ENCODE assay signal across 8 mouse cellular contexts in the genomic region with DNA sequence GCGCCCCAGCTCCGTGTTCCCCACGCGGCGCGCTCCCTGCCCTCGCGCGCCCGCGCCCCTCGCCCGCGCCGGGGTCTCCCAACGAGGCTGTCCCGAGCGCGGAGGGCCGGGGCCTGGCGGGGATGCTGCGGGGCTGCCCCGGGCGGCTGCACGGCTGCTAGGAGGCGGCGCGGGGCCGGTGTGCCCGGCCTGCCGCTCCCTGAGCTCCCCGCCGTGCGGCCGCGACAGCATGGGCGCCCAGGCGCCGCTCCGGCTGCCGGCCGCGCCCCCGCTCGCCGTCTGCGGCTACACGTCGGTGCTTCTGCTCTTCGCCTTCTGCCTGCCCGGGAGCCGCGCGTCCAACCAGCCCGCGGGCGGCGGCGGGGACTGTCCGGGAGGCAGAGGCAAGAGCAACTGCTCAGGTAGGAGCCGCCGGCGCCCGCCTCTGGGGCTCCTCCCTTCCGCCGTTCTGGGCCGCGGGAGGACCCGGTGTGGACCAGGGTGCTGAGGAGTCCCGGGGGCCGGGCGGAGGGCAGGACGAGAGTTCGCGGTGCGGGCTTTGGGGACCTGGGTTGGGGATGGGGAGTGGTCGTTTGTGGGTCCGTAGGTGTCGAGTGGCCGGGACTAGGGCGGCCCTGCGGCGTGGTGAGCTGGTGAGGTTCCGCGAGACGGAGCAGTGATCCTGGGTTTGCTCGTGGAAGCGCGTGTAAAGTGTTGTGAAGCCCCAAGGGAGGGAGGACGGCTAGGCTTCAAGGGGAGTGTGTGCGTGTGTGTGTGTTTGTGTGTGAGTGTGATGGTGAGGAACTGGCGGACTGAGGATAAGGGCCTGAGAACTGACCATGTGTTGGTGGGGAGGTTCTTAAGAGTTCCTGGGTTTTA. TPM values are rescaled to one million over a fixed set of nuclear protein-coding genes. Genes with fewer than 3 reads are reported as not detected.
DNase-seq lines count a peak whose midpoint lies in the region; ATAC-seq lines count a peak whose summit lies in the region.

No protein-coding gene starts in this region.

- peak; percentile 34 for DNase-seq in 3T3-L1 (ENCODE audit: low read depth, low spot score)
- peak; percentile 31 for DNase-seq in ES-CJ7 (ENCODE audit: low read depth, low spot score)
- peak; percentile 77 for DNase-seq in embryonic facial prominence, embryonic 10.5 days (ENCODE audit: low spot score)
- peak; percentile 16 for DNase-seq in layer of hippocampus, adult 9-11 months
- peak; percentile 62 to 76 for DNase-seq in lung, postnatal 4 days
- peak; percentile 26 to 49 for DNase-seq in right cerebral cortex, adult 2 months (ENCODE audit: low spot score in 2 of 2)

- peak overlapping the region; percentile 99 for H3K27ac ChIP-seq in embryonic facial prominence, embryonic 10.5 days (replicated peaks)

- peaks cover 22% of the 10 kb centered on the region for H3K4me1 ChIP-seq in embryonic facial prominence, embryonic 10.5 days

- under 1% methylated on average over 92 of the region's 92 CpGs for WGBS in embryonic facial prominence, embryonic 10.5 days

- ATAC-seq in hematopoietic stem cell, adult 5-6 weeks (replicated peaks in 1 of 2; ENCODE audit: insufficient read depth in 1 of 2, low FRiP score in 2 of 2, low TSS enrichment in 1 of 2, low read depth in 1 of 2, poor library complexity in 2 of 2, severe bottlenecking in 2 of 2) = peak; percentile 35 to 57; a peak in 3 of 4 replicates
- no peak for ATAC-seq in inflammation-experienced regulatory T-cells, adult 6 months

- H3K9me3 ChIP-seq in embryonic facial prominence, embryonic 10.5 days = no peaks in the 10 kb centered on the region; the same call in 1 of the 2 replicates

- H3K27me3 ChIP-seq in embryonic facial prominence, embryonic 10.5 days (replicated peaks; ENCODE audit: low read depth, poor library complexity, severe bottlenecking) = 0 out of 2 replicates have a peak, but pooled peaks cover under 1% of the 10 kb centered on the region

- H3K36me3 ChIP-seq in embryonic facial prominence, embryonic 10.5 days (replicated peaks) = peaks cover 30% of the 10 kb centered on the region

- H3K4me3 ChIP-seq in embryonic facial prominence, embryonic 10.5 days = peak overlapping the region; percentile 85

RNA-seq across cellular contexts. Expression of a gene that starts 0.5 kb away (rescaled TPM):
- 110 and 112 TPM in 2 replicates for polyA plus RNA-seq in embryonic facial prominence, embryonic 10.5 days (2016; fragmentation: Nextera tagmentation; extraction: Ambion mirVana)
- total RNA-seq in hematopoietic stem cell, adult 5-6 weeks (2017) = 0.50 and 1.1 TPM in 2 replicates
- not detected for polyA plus RNA-seq in inflammation-experienced regulatory T-cells, adult 6 months (2017; shearing (Covaris generic))

RNA-seq across cellular contexts. Expression of a gene that starts 45.7 kb away (rescaled TPM):
- polyA plus RNA-seq in embryonic facial prominence, embryonic 10.5 days (2016; fragmentation: Nextera tagmentation; extraction: Ambion mirVana) = 53.9 and 60.7 TPM in 2 replicates
- 25.4 and 27.7 TPM in 2 replicates for total RNA-seq in hematopoietic stem cell, adult 5-6 weeks (2017)
- polyA plus RNA-seq in inflammation-experienced regulatory T-cells, adult 6 months (2017; shearing (Covaris generic)) = not detected

Comparison
In these comparisons a context has a peak if more than half of its experiments do, and no peak if none do; other contexts are left out.
1. DNase-seq: peak in every context shown above with its lines; median percentile 77 in embryonic facial prominence, embryonic 10.5 days; 69 in lung, postnatal 4 days; 38 in right cerebral cortex, adult 2 months; 34 in 3T3-L1; 31 in ES-CJ7; 16 in layer of hippocampus, adult 9-11 months.
2. RNA of a gene that starts 0.5 kb away (polyA plus RNA-seq): 110 to 112 TPM in embryonic facial prominence, embryonic 10.5 days; not detected in inflammation-experienced regulatory T-cells, adult 6 months; every median in the first group is over 100 times any median in the second.
3. RNA of a gene that starts 45.7 kb away (polyA plus RNA-seq): 53.9 to 60.7 TPM in embryonic facial prominence, embryonic 10.5 days; not detected in inflammation-experienced regulatory T-cells, adult 6 months; every median in the first group is over 10 times any median in the second.